Mouse (Mus musculus) ovary, adult 18-20 months (tissue): ENCODE results near the gene Bicdl1.

Source experiments
- DNase-seq: peaks from one replicate; pipeline ENCODE4 v3.0.0; 2022; ENCODE audit warnings: low spot score, mixed read lengths

Bicdl1 gene

GRCm38 (mm10) chr5:115626237-115626886, 105.1 kb downstream of the Bicdl1 start:
- DNase-seq, result no peak

GRCm38 (mm10) chr5:115623694-115624440, 107.6 kb downstream of the Bicdl1 start:
- DNase-seq, result no peak

- no peak for DNase-seq
Measured at GRCm38 (mm10) chr5:115622686-115623085, 108.7 kb downstream of the Bicdl1 start.

GRCm38 (mm10) chr5:115619690-115620089, 111.7 kb downstream of the Bicdl1 start:
- no peak for DNase-seq

GRCm38 (mm10) chr5:115614948-115615347, 116.5 kb downstream of the Bicdl1 start:
- DNase-seq, result no peak

- no peak for DNase-seq
Measured at GRCm38 (mm10) chr5:115613332-115613731, 118.1 kb downstream of the Bicdl1 start.

- no peak for DNase-seq
Measured at GRCm38 (mm10) chr5:115611566-115611965, 119.9 kb downstream of the Bicdl1 start.

GRCm38 (mm10) chr5:115603561-115603960, 127.9 kb downstream of the Bicdl1 start:
- no peak for DNase-seq
